Mouse (Mus musculus) midbrain, embryonic 16.5 days (tissue): ENCODE results near the gene Mlf2. TPM values are rescaled to one million over a fixed set of nuclear protein-coding genes. Genes with fewer than 3 reads are reported as not detected.
A peak's percentile ranks its signal among the peaks of the same experiment; 100 is the strongest.

Experiments
- ATAC-seq: fragments of 200-750 bp; cut with Nextera tagmentation; 2 replicates; pipeline ENCODE4 v1.8.0; 2017; ENCODE audit warnings: moderate TSS enrichment
- H3K27ac ChIP-seq: fragments of 300-500 bp; sonication (generic); 2 replicates; pipeline ENCODE4 v1.5.1; 2014; ENCODE audit warnings: mild to moderate bottlenecking, low read length, mixed read lengths
- H3K27me3 ChIP-seq: fragments of 300-500 bp; sonication (generic); 2 replicates; pipeline ENCODE4 v1.6.1; 2014; ENCODE audit warnings: low read depth, low read length, mixed read lengths; ENCODE audit not compliant: control insufficient read depth, insufficient read depth
- H3K36me3 ChIP-seq: fragments of 300-500 bp; sonication (generic); 2 replicates; pipeline ENCODE4 v1.6.1; 2014; ENCODE audit warnings: mild to moderate bottlenecking, low read length, moderate library complexity, mixed read lengths; ENCODE audit not compliant: control insufficient read depth, insufficient read depth
- H3K4me1 ChIP-seq: fragments of 300-500 bp; sonication (generic); 2 replicates; pipeline ENCODE4 v1.6.1; 2014; ENCODE audit warnings: mild to moderate bottlenecking, low read length, mixed read lengths; ENCODE audit not compliant: control insufficient read depth, insufficient read depth
- H3K4me2 ChIP-seq: fragments of 300-500 bp; sonication (generic); 2 replicates; pipeline ENCODE4 v1.6.1; 2014; ENCODE audit warnings: mild to moderate bottlenecking, low read length, mixed read lengths
- H3K4me3 ChIP-seq: fragments of 300-500 bp; sonication (generic); 2 replicates; pipeline ENCODE4 v1.5.1; 2014; ENCODE audit warnings: low read depth, mild to moderate bottlenecking, low read length, moderate library complexity, mixed read lengths
- H3K9ac ChIP-seq: fragments of 300-500 bp; sonication (generic); 2 replicates; pipeline ENCODE4 v1.6.1; 2014; ENCODE audit warnings: low read depth, low read length, mixed read lengths
- H3K9me3 ChIP-seq: fragments of 300-500 bp; sonication (generic); replicated peaks from 2 replicates; pipeline ENCODE4 v1.6.1; 2014; ENCODE audit warnings: mild to moderate bottlenecking, low read length, mixed read lengths; ENCODE audit not compliant: control insufficient read depth, poor library complexity, severe bottlenecking
- WGBS: fragments of 180-500 bp; shearing (Covaris S2); extraction: QIAGEN DNeasy Blood & Tissue Kit; methylation state at CpG from one replicate; pipeline ENCODE4 v1.1.7; 2014; 5-methylcytosine and 5-hydroxymethylcytosine counted together
- polyA plus RNA-seq: library from polyadenylated mRNA; unstranded; fragments of >200 nt; fragmentation: Nextera tagmentation; extraction: Ambion mirVana; gene quantifications from 2 replicates; pipeline ENCODE4 v1.2.1, GENCODE M21; 2015

The Mlf2 gene
- polyA plus RNA-seq, 1 experiment from 2014 or later: 556 TPM

DNA sequence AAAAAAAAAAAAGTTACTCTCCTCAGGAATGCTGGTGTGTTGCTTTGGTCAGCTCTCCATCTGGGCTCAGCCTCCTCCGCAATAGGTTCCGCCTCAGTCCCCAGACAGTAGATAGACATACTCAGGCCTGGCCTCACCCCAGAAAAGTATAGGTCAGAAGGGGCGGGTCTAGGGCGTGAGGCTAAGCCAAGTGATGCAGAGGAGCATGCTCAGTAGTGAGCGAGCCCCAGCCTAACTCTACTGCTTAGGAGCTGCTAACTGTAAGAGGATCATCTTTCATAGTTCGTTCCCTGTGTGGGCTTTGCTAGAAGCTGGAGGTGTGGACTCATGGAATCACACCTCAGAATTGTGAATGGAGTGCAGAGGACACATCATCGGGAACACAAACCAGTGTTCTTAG, 7.4 kb downstream of the Mlf2 start:
- H3K36me3 ChIP-seq: peaks cover 30% of the 10 kb centered on the region

DNA sequence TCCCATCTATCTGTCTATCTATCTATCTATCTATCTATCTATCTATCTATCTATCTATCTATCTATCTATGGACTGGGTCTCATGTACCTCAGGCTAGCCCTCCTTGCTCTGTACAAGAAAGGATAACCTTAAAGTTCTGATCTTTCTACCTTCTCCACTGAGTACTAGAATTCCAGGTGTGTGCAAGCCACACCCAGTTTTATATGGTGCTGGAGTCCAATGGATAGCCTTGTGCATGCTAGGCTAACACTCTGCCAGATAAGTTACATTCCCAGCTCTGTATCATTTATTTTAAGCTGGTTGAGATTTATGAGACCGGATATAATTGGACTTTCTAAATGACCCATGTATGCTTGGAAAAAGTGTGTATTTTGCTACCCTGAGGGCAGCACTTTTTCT, 10.5 kb downstream of the Mlf2 start:
- H3K4me1 ChIP-seq: no peaks in the 10 kb centered on the region
- no peak overlapping the region for H3K4me3 ChIP-seq
- no peak for ATAC-seq
- H3K27me3 ChIP-seq: no peaks in the 10 kb centered on the region
- no peaks in the 10 kb centered on the region for H3K9me3 ChIP-seq
- H3K36me3 ChIP-seq: peaks cover 6% of the 10 kb centered on the region
- no peak overlapping the region for H3K4me2 ChIP-seq
- H3K9ac ChIP-seq: no peak overlapping the region
- no peak overlapping the region for H3K27ac ChIP-seq
- WGBS: 100% methylated on average over 1 of the region's 1 CpGs

More for the DNA sequence above, 7.4 kb downstream of the Mlf2 start:
- Histone ChIP-seq H3K4me2 (no peak overlapping the region), H3K4me3 (no peak overlapping the region), H3K4me1 (no peaks in the 10 kb centered on the region; the same call in 1 of the 2 replicates), H3K9me3 (no peaks in the 10 kb centered on the region), H3K9ac (no peak overlapping the region), H3K27ac (no peak overlapping the region), H3K27me3 (no peaks in the 10 kb centered on the region)
- no peak for ATAC-seq
- 93% methylated on average over 7 of the region's 7 CpGs for WGBS

DNA sequence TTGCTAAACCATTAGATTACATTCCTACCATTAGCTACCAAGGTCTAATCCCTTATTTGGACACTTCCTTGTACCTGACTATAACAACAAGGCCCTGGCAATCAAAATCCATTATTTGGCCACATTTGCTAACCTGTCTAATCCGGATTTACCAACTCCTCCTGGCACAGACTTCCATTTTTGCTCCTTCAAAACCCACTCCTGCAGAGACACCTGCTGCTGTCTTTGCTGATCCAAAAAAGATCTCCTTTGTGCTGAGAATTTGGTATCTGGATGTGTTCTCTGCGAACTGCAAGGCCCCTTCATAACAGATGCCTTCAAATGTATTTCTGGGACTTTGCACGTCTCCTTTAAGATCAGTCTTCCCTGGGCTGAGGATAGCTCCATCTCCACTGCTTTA, 12.3 kb downstream of the Mlf2 start:
- Histone ChIP-seq H3K4me1 (no peaks in the 10 kb centered on the region), H3K9ac (no peak overlapping the region), H3K27ac (no peak overlapping the region), H3K4me2 (no peak overlapping the region), H3K4me3 (no peak overlapping the region), H3K36me3 (peaks cover 5% of the 10 kb centered on the region; the same call in 1 of the 2 replicates), H3K27me3 (no peaks in the 10 kb centered on the region), H3K9me3 (no peaks in the 10 kb centered on the region)
- 86% methylated on average over 3 of the region's 3 CpGs for WGBS
- no peak for ATAC-seq

DNA sequence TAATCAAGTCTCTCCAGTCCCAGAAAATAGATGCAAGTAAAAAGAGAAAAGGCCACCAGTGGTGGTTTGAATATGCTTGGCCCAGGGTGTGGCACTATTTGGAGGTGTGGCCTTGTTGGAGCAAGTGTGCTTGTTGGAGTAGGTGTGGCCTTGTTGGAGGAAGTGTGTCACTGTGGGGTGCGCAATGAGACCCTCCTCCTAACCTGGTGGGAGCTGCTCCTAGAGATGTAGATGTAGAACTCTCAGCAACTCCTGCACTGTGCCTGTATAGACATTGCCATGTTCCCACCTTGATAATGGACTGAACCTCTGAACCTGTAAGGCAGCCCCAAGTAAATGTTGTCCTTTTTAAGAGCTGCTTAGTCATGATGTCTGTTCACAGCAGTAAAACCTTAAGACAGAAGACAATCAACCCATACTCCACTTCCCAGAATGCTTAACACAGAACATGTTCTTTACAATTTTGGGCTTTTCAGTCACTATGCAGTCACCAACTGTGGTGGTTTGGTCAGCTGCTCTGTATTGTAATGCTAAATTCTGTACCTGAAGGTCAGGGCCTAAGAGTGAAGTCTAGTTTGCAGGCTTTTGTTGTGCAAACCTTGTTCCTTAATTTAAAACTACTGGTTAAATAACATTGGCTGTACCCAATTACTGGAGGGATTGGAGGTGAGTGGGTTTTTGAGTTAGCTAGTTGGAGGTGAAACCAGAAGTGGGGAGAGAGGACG, 23.0 kb downstream of the Mlf2 start:
- H3K4me1 ChIP-seq: no peaks in the 10 kb centered on the region
- ATAC-seq: no peak
- 83% methylated on average over 2 of the region's 2 CpGs for WGBS
- H3K9me3 ChIP-seq: no peaks in the 10 kb centered on the region
- no peak overlapping the region for H3K4me2 ChIP-seq
- no peak overlapping the region for H3K27ac ChIP-seq
- no peak overlapping the region for H3K9ac ChIP-seq
- H3K36me3 ChIP-seq: peaks cover 7% of the 10 kb centered on the region
- no peaks in the 10 kb centered on the region for H3K27me3 ChIP-seq
- H3K4me3 ChIP-seq: no peak overlapping the region

DNA sequence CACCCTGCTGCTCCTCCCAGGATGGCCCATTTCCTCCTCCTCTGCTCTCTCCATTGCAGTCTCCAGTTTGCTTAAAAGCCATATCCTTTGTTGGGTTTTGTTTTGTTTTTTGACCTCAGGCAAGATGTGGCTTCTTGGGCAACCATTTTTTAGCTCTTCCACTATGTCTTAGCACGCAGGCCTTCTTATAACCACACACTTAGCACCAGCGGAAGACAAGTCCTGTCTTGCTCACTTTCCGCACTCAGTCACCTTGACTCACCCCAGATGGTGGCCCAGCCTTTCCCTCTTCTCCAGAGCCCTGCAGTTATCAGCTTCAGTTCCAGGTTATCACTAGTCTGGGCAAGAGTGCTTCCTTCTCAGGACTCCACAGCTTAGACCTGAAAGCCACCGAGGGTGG, 24.0 kb downstream of the Mlf2 start:
- no peak overlapping the region for H3K27ac ChIP-seq
- H3K4me3 ChIP-seq: no peak overlapping the region
- no peaks in the 10 kb centered on the region for H3K4me1 ChIP-seq
- H3K4me2 ChIP-seq: no peak overlapping the region
- H3K9me3 ChIP-seq: no peaks in the 10 kb centered on the region
- H3K36me3 ChIP-seq: peaks cover 11% of the 10 kb centered on the region
- no peaks in the 10 kb centered on the region for H3K27me3 ChIP-seq
- no peak for ATAC-seq
- 99% methylated on average over 4 of the region's 4 CpGs for WGBS
- no peak overlapping the region for H3K9ac ChIP-seq

DNA sequence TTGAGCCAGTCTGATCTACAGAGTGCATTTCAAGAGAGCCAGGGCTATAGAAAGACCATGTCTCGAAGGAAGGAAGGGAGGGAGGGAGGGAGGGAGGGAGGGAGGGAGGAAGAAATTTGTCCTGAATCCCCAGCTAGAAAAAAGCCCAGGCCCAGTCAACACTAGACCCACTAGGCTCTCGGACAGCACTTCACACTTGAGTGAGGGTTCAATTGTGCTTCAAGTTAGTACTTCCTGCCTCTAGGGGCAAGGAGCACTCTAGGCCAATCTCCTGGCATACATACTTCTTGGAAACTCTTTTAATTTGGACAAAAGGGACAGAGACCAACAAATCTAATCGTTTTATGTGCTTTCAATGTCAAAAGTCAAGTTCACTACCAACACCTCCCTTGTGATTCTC, 26.9 kb downstream of the Mlf2 start:
- Histone ChIP-seq H3K9ac (no peak overlapping the region), H3K36me3 (peaks cover 18% of the 10 kb centered on the region), H3K4me1 (no peaks in the 10 kb centered on the region), H3K4me2 (no peak overlapping the region), H3K27me3 (no peaks in the 10 kb centered on the region), H3K4me3 (no peak overlapping the region), H3K9me3 (no peaks in the 10 kb centered on the region), H3K27ac (no peak overlapping the region)
- 80% methylated on average over 3 of the region's 3 CpGs for WGBS
- no peak for ATAC-seq

DNA sequence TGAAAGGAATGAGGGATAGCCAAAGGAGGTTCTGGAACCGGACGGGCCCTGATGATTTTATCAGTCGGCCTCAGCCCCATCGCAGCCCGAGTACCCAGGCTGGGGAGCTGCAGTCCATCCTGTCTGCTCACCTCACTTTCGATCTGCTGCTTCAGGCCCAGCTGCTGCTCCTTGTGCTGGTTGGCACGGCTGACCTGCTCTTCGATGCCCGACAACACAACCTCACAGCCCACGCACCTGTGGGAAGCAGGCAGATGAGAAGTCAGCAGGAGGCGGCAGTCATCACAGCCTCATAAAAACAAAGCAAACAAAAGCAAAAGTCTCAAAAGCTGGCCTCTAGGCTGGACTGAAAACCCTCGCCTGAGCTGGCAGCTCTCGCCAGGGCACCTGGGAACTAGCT, 28.8 kb downstream of the Mlf2 start:
- Histone ChIP-seq H3K36me3 (peaks cover 18% of the 10 kb centered on the region), H3K4me2 (no peak overlapping the region), H3K4me1 (peaks cover 9% of the 10 kb centered on the region), H3K4me3 (no peak overlapping the region), H3K9ac (no peak overlapping the region), H3K9me3 (no peaks in the 10 kb centered on the region), H3K27me3 (no peaks in the 10 kb centered on the region), H3K27ac (no peak overlapping the region)
- no peak for ATAC-seq
- 96% methylated on average over 13 of the region's 13 CpGs for WGBS

DNA sequence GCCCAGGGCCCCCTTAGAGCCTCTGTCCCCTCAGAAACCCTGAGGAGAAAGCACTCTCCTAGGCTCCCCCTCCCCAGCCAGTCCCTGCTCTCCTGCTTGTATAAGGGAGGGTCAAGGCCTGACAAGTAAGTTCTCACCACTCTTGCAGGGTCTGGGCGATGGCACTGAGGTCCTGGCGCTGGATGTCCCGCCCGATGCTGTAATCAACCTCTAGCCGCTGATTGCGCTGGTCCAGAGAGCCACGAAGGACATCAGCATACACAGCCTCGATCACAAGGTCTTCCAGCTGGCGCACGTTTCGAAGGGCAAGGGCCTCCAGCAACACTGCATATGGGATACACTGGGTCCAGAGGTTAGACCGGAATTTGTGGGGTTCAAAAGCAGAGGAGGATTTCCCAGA, 29.8 kb downstream of the Mlf2 start:
- Histone ChIP-seq H3K27ac (no peak overlapping the region), H3K9ac (no peak overlapping the region), H3K4me3 (no peak overlapping the region), H3K4me1 (peaks cover 11% of the 10 kb centered on the region), H3K27me3 (no peaks in the 10 kb centered on the region), H3K36me3 (peaks cover 18% of the 10 kb centered on the region), H3K4me2 (no peak overlapping the region), H3K9me3 (no peaks in the 10 kb centered on the region)
- ATAC-seq: no peak
- WGBS: 94% methylated on average over 12 of the region's 12 CpGs

DNA sequence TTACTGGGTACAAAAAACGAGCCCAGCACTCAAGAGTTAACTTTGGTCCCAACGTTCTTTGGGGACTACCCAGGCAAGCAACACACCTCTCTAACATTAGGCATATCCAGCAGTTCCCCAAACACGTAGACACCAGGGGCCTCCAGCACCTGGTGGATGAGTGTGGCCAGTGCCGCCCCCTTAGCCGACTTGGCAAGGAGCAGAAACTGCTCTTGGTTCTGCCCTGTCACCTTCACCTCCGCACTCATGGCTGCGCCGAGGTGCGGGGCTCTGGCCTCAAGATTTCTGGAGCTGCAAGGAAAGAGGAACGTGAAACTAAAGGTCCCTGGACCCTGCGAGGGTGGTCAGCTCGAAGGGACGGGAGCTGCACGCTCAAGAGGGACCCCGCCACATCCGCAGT, 33.5 kb downstream of the Mlf2 start:
- Histone ChIP-seq H3K36me3 (peaks cover 6% of the 10 kb centered on the region), H3K4me1 (peaks cover 17% of the 10 kb centered on the region), H3K9ac (peak overlapping the region; percentile 83), H3K9me3 (no peaks in the 10 kb centered on the region), H3K4me3 (peak overlapping the region; percentile 70), H3K4me2 (peak overlapping the region; percentile 98), H3K27me3 (no peaks in the 10 kb centered on the region), H3K27ac (peak overlapping the region; percentile 86)
- ATAC-seq: peak; percentile 27
- 41% methylated on average over 16 of the region's 16 CpGs for WGBS
